Mouse (Mus musculus): Measurements from ENCODE around the gene Spata2.
A peak's percentile ranks its signal among the peaks of the same experiment; 100 is the strongest.

Spata2 gene

DNA sequence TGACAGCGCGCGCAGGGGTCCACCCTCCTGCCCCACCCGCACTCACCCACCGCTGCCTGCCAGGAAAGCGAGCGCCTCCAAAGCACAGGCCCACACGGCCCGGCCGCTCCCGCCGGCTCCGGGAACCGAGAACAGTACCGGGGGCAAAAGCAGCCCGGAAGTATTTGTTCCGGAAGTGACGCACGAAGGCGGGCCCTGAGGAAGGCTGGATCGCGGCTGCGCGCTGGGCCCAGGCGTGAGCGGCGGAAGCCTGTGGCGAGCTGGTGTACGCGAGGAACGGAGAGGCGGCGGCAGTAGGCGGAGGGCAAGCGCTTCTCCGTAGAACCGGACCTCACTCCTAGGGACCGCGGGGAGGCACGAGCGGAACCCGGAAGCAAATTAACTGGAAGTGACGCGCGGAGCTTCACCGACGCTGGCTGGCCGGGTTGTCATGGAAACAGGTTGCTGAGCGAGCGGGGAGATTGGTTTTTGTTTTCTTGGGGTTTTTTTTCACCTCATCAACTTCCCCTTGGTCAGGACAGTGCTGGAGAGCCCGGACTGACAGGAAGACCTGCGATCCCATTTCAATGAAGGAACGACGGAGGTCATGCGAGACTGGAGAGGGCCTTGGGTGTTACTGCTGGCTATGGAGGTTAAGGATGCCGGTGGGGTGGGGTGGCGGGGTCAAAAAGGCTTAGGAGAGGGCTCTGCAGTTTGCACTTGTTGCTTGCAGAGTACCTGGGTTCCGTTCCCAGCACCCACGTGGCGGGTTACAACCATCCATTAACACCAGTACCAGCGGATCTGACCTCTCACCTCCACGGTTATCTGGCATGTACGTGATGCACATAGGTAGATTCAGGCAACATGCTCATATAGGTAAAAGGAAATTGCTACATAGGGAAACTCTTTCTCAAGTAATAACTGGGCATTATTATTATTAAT is at the start of gene Spata2:
Gene Spata2, minus strand, starts transcription at position 175 of the 924 bp plus-strand sequence.
- DNase-seq (ENCODE audit: low read depth, low spot score), result peak; percentile 84

DNA sequence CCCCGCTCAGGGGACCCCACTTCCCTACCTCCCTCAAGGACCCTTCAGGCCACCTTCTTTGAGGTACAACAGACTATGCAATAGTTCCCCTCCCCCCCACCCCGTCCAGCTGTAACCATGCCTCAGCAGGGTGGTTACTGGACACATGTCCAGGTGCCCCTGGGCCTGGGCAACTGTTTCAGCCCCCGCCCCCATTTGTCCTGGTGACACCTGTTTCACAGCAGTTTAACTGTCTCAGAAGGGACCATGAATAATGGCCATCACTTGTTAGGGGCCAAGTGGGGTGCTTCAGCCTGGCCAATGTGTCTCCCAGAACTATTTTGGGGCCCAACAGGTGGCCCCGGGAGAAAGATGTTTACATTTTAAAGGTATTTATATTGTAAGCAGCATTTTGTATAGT is 49.7 kb upstream of the Spata2 start:
- no peak for DNase-seq (ENCODE audit: low read depth, low spot score)

DNA sequence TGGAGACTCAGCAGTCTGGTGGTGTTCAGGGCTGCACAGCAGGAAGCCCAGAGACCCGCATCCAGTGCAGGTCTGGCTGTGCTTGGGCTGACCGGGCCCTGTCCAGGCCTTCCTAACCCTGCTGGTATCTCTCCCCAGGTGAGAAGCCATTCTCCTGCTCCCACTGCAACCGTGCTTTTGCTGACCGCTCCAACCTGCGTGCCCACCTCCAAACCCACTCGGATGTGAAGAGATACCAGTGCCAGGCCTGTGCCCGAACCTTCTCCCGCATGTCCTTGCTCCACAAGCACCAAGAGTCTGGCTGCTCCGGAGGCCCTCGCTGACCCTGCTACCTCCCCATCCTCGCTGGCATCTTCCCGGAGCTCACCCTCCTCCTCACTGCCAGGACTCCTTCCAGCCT is 49.1 kb upstream of the Spata2 start:
- no peak for DNase-seq (ENCODE audit: low read depth, low spot score)

DNA sequence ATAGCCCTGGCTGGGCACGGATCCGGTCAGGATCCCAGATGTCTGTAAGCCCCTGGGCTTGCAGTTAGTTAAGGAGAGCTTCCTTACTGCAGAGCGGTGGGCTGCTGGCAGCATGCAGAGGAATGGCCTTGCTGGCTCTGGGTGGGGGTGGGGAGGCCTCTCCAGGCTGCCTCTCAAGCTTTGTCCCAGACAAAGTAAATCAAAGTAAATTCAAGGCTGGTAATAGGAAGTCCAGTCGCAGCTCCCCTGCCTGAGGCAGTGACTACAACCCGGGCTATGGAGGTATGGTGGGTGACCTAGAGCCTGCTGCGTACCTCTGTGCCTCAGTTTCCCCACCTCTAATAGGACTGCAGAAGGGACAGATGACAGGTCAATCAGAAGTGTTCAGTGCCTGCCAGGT is 48.6 kb upstream of the Spata2 start:
- DNase-seq (ENCODE audit: low read depth, low spot score), result no peak

DNA sequence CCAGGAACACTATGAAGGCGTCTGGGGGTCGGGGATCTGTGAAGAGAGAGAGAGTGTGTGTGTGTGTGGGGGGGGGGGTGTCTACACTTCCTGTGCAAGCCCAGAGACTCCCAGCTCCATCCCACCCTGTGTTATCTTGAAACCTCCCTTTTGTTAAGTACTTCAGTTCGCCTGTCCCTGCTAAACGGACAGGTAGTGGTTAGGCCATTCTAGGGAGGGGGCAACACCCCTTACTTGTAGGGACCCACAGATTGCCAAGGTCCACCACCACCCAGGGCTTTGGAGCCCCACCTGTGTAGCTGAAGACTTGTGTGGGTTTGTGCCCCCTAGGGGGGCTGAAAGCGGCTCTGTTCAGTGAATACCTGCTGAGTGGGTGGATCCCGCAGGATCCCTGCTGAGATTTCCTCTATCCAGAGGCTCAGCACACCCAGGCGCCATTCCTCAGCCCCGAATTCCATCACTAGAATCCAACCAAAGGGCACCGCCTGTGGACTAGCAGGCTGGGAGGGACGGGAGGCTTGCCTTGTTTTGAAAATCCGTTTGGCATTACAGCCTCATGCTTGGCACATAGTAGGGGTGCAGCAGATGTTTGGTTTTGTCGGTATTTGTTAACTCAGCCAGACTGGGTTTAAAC is 47.9 kb upstream of the Spata2 start:
- DNase-seq (ENCODE audit: low read depth, low spot score), result peak; percentile 85

DNA sequence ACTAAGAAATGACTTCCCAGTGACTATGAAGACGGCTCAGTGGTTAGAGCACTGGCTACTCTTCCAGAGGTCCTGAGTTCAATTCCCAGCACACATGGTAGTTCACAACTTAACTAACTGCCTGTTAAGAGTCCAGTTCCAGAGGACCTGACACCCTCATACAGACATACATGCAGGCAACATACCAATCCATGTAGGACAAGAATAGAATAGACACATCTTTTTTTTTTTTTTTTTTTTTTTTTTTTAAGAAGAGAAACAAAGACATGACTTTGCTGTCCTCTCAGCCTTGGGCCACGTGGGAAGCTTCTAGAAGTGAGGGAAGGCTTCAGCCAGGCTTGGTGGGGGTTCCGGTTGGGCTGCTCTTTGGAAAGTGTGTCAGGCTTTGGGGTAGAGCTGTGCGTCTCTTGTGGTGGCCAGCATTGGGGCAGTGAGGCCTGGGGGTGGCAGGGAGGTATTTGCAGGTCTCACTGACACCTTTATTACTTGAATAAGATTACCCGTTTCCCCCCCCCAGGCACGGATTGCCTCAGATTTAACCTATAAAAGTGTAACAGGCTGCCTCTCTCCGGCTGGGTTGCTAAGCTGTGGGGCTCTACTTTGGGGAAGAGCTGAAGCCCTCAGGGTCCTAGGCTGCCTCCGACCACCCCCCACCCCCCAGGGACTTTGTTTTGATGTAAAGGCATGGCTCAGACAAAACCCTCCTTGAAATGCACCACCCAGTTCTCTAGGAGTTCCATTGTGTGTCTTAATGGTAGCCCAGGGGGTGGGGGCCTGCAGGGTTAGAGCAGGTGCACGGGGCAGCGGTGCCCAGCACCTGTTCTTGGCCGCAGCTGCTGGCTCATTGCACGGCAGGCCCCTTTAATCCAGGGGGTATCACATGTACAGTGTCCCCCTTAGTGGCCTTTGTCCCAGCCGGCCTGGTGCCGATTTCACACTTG is 47.1 kb upstream of the Spata2 start:
- peak; percentile 92 for DNase-seq (ENCODE audit: low read depth, low spot score)

DNA sequence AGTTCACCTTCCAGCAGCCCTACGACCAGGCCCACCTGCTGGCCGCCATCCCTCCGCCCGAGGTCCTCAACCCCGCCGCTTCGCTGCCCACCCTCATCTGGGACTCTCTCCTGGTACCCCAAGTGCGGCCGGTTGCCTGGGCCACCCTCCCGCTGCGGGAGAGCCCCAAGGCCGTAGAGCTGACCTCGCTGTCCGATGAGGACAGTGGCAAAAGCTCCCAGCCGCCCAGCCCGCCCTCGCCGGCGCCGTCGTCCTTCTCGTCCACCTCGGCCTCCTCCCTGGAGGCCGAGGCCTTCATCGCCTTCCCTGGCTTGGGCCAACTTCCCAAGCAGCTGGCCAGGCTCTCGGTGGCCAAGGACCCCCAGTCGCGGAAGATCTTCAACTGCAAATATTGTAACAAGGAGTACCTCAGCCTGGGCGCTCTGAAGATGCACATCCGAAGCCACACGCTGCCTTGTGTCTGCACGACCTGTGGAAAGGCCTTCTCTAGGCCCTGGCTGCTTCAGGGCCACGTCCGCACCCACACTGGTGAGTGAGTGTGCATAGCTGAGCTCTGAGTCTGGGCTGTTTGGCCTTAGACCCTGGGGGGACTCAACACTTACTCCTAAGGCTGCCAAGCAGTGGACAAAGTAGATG is 46.1 kb upstream of the Spata2 start:
- no peak for DNase-seq (ENCODE audit: low read depth, low spot score)

DNA sequence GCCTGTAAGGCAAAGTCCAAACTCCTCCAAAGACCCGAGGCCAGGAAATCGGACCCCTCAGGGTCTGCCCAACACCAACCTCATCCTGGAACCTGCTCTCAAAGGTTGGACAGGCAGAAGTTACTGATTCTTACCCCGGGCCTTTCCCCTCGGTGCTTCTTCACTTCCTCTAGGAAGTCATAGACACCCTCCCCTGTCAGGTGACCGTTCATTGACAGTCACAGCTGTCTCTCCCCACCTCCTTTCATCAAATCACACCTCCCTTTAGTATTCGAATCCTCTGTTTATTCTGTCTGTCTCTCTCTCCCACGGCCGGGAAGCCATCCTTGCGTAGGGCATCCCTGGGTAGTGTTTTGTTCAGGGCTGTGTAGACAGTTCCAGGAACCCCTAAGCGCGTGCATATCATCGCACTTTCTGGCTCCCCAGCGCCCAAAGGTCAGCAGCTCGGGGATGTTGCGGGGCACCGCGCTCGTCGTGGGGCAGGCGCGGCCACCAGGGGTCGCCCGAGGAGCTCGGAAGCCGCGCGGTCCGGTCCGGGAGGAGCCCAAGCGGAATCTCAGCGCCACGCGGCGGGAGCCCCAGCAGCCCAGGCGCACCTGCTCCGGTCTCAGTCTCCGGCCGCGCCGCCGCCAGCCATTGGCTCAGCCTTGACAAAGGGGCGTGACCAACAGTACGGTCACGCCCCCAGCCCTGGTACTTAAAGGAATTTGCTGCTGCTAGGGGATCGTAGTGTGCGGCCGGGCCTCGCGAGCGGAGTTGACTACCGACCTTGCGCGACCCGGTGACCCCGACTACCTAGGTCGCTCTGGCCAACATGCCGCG is 45.0 kb upstream of the Spata2 start, which contains the start of gene Snai1:
Gene Snai1, plus strand, starts transcription at position 720 of the 822 bp plus-strand sequence.
- peak; percentile 98 for DNase-seq (ENCODE audit: low read depth, low spot score)

DNA sequence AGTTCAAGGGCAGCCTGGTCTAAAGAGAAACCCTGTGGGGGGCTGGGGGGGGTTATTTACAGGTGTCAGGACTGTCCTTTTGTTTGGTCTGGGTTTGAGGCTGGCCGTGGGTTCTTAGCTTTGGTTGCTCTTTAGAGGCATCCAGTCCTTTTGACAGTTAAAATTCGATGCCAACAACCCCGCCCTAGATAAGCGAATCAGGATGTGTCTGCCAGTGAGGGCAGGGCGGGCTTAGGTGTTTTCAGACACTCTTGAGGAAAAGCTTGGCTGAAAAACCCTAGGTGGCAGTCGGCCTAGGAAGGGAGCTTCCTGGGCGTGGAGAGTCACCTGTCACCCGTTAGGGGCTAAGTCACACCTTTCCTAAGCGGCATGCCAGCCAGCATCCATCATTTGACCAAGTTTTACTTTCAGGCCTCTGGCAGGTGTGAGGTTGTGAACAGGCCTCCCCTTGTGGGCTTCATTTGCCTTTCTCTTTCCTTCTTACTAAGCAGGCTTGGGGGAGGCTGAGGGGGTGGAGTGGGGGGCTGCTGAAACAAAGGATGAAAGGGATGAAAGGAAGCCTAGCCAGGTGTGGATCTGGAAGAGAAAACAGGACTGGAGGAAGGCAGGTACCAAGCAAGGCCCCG is 43.7 kb upstream of the Spata2 start:
- no peak for DNase-seq (ENCODE audit: low read depth, low spot score)

DNA sequence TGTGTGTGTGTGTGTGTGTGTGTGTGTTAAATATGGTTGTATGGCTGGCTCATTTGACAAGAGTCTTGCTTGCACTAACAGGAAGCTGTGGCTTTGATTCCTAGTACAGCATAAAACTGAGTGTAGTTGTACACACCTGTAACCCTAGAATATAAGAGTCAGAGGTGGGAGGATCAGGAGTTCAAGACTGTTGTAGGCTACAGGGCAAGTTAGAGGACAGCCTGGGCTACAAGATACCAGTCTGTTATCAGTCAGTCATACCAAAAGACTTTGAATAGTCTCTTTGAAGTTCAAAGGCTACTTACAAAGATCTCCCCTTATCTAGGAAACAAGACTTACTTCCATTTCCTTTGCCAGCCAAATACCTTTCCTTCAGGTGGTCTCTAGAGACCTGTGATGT is 41.2 kb upstream of the Spata2 start:
- DNase-seq (ENCODE audit: low read depth, low spot score), result no peak

DNA sequence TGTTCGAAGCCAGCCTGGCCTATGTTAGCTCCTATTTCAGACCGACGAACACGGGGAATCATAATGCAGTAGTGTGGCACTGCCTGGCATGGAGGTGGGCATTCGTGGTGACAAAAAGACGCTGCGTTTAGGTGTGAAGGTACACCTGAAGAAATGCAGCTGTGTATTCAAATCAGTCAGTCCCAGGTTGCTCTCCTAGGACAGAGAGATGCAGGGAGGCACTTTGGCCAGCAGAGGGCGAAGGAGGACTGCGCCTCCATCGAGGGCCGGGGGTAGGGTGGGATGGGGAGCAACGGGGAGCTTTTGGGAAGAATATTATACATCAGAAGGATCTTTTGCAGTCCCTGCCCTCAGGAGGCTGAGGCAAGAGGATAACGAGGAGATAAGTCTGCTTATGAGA is 39.4 kb upstream of the Spata2 start:
- peak; percentile 55 for DNase-seq (ENCODE audit: low read depth, low spot score)

DNA sequence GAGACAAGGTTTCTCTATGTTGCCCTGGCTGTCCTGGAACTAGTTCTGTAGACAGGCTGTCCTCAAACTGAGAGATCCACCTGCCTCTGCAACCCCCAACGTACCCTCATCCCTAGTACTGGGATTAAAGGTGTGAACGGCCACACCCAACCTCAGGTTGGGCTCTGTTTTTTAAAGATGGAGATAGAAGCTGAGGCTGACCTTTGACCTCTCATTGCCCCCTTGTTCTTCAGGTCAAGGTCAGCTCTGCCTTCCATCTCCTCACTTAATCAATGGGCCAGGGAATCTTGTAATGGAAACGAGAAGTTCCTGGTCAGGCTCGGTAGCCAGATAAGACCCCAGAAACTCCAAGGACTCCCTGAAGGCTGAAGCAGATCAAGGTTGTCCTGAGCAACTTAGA is 37.8 kb upstream of the Spata2 start:
- peak; percentile 81 for DNase-seq (ENCODE audit: low read depth, low spot score)

DNA sequence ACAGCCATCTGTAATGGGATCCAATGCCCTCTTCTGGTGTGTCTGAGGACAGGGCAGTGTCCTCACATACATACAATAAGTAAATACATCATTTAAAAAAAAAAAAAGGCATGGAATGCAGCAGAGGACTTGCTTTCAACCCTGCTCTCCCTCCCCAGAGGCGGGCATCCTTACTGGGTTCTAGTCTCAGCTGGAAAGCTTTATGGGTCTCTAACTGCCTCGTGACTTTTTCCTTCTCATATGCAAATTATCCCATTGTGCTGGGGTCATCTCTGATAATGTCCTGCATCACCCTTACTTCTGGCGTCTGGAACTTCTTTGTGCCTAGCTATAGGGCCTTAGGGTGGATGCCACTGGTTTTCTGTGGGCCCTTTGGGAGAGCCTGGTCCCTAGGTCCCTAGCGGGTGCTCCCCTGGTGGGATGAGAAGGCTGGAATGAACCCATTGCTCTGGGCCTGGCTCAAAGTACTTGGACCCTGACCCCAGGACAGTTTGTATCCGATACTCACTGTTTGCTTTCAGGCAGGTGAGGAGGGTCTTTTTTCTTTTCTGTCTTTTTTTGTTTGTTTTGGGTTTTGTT is 37.3 kb upstream of the Spata2 start:
- DNase-seq (ENCODE audit: low read depth, low spot score), result peak; percentile 88

DNA sequence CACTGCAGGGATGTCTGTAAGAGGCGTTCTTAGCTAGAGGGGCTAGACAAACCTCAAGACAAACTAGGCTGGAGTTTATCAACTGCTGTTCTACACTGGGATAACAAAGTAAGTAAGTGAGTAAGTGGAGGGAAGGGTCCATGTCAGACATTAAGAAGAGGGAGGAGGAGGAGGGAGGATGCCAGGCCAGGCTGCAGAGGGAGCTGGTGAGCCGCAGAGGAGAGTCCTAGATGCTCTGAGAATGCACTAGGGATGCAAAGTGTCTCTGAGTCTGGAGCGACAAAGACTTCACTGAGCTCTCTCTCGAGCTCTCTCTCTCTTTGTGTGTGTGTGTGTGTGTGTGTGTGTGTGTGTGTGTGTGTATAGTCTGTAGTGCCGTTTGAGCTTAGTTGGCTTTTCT is 35.6 kb upstream of the Spata2 start:
- peak; percentile 69 for DNase-seq (ENCODE audit: low read depth, low spot score)

DNA sequence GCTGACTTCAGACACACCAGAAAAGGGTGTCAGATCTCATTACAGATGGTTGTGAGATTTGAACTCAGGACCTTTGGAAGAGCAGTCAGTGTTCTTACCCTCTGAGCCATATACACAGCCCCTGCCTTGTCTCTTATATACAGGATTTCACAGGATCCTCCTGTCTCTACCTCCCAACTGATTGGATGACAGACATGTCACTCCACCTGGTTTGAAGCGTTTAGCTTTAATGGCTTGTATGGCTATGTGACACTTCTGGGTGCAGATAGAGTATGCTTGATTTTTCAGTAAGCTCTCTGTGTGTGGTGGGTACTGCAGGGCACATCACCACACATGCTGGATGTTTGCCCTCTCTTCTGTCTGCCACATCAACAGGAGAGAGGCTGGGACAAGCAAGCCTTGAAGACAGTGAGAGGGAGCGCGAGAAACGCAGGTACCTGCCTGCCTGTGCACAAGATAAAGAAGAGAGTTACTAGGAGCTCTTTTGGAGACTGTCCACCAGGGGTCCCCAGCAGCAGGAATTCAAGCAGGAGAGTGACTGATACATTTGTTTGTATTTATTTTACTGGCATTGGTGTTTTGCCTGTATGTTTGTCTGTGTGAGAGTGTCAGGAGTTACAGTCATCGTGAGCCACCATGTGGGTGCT is 27.0 kb upstream of the Spata2 start:
- peak; percentile 65 for DNase-seq (ENCODE audit: low read depth, low spot score)

DNA sequence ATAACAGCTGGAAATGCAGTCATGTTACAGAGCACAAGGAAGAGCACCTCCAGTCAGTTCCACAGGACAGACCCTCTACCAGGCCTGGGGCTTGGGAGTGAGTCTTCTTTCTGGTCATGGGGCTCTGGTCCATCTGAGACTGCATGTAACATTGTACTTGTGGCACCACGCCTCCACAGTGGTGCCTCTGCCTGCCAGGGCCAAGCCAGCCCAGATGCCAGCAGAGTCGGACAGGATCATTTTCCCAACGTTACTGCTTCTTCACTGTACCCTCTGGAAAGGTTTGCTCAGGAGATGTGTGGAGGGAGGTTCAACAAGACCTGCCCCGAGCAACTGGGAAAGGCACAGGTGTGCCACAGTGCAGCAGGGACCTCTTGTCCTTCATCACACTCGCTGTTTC is 23.0 kb upstream of the Spata2 start:
- DNase-seq (ENCODE audit: low read depth, low spot score), result no peak

DNA sequence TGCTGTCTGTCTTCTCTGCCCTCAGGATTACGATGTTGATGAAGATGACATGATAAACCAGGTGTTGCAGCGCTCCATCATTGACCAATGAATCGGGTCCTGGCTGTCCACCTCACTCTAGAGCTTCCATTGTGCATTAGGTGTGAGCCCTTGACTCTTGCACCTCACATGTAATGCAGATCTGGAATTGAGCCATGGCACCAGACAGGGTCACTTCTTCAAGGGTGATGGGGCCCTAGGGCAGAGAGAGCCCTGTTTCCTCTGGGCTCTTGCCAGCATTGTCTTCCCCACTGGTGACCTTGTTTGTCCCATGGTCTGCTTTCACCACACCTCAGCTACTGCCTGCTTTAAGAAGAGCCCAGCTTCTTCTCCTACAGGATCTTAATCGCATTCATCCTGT is 22.0 kb upstream of the Spata2 start:
- DNase-seq (ENCODE audit: low read depth, low spot score), result no peak

DNA sequence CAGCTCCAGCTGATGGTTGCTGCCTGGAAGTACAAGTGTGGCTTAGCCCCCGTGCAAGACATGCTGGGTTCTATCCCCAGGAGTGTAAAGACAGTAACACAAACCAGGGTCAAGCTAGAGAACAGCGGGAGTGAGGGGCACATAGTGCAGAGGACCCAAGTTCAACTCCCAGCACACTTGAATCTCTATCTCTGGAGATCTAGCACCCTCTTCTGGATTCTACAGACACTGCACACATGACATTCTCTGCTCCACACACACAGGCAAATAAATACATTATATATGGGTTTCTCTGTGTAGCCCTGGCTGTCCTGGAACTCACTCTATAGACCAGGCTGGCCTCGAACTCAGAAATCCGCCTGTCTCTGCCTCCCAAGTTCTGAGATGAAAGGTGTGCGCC is 20.3 kb upstream of the Spata2 start:
- DNase-seq (ENCODE audit: low read depth, low spot score), result peak; percentile 57

DNA sequence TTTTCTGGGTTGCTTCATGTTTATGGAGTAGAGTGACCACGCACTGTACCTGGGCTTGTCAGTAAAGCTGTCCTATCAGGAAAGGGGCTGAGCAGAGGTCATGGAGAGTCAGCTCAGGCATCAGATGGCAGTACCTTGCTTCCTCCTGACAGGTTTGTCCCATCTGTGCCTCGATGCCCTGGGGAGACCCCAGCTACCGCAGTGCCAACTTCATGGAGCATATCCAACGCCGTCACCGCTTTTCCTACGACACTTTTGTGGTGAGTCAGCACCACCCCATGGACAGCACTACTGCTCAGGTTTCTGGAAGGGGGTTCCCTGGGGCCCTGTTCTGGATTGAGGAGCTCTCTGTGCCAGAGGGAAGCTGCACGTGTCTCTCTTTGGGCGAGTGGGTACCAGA is 19.7 kb upstream of the Spata2 start:
- DNase-seq (ENCODE audit: low read depth, low spot score), result no peak

All from ES-CJ7 (cell line).